In the genomic region with DNA sequence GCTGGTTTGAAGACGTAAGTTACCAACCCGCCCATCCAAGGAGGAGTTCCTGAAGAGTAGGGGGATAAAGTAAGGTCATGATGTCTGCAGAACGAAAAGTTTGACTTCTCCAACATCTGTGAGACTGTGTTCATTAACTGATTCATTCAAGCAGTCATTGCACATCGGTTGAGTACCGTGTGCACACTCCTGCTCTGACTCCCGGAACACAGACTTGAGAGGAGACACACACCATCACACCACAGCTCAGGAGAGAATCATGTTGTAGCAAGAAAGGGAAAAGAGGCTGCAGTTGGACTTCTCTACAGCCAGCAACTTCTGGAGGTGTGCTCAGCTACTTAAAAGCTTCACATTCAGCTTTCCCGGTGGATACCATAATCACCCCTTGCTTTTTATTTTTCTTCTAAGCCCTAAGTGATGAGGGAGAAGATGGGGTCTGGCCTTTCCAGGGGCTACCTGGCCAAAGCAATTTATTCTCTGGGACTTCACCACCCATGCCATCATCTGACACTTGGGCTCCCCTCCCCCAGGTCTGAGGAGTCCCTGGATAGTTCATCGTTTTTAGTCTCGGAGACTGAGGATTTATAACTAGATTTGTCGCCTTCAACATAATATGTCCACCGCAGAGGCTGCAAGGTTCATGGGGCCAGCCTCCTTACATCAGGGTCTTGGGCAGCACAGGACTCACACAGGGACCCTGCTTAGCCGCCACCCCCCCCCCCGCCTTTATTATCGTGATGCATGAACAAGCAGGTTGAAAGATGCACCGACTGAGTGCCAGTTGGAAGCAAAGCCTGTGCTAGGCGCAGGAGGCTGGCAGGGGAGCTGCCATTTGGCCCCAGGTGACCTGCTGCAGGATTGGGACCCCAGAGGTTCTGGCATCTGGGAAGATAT, we compare ENCODE assay signal across 9 mouse cellular contexts. TPM values are rescaled to one million over a fixed set of nuclear protein-coding genes. Genes with fewer than 3 reads are reported as not detected.
DNase-seq lines count a peak whose midpoint lies in the region; ATAC-seq and TF ChIP-seq lines count a peak whose summit lies in the region.
"Had no signal": no experiment of that assay in that cellular context is flagged by ENCODE, and none has a peak within 500 bp of the region (broad histone marks: within the 10 kb centered on the region; RNA-seq: fewer than 3 reads in every experiment).

No protein-coding gene starts in this region.

- H3K9ac ChIP-seq in heart, adult 2 months (ENCODE audit: low read depth, low read length): no peak overlapping the region
- H3K9ac ChIP-seq in intestine, embryonic 16.5 days (ENCODE audit: low read depth, low read length): peak overlapping the region; percentile 70

- peak overlapping the region; percentile 71 for H3K4me2 ChIP-seq in intestine, embryonic 16.5 days (ENCODE audit: low read depth, low read length)

- no peaks in the 10 kb centered on the region for H3K36me3 ChIP-seq in heart, adult 2 months (ENCODE audit: control insufficient read depth, insufficient read depth, low read length)
- no peaks in the 10 kb centered on the region for H3K36me3 ChIP-seq in intestine, embryonic 16.5 days (ENCODE audit: control insufficient read depth, insufficient read depth, low read length)

- no peak for DNase-seq in heart, adult 2 months
- DNase-seq in heart, postnatal 10 days: no peak
- DNase-seq in thymus, postnatal 14 days: peak; percentile 43
- DNase-seq in thymus, postnatal 4 days: no peak
- no peak for DNase-seq in urinary bladder, adult 2 months (ENCODE audit: low spot score)

- TF ChIP-seq CTCF in heart, adult 2 months (IDR thresholded peaks at IDR 0.05): no peak
- no peak for TF ChIP-seq CTCF in olfactory bulb, adult 2 months (IDR thresholded peaks at IDR 0.05; ENCODE audit: insufficient read depth, low read depth, low read length)

- peaks cover 5% of the 10 kb centered on the region; the same call in 1 of the 2 replicates for H3K4me1 ChIP-seq in heart, adult 2 months (ENCODE audit: control insufficient read depth, insufficient read depth, low read length)
- H3K4me1 ChIP-seq in intestine, embryonic 16.5 days (ENCODE audit: control insufficient read depth, insufficient read depth, low read length): peaks cover 32% of the 10 kb centered on the region
- H3K4me1 ChIP-seq in olfactory bulb, adult 2 months (ENCODE audit: control insufficient read depth, insufficient read depth, low read length): peaks cover 35% of the 10 kb centered on the region

- H3K9me3 ChIP-seq in intestine, embryonic 16.5 days (ENCODE audit: control insufficient read depth, low read length): no peaks in the 10 kb centered on the region

- intact Hi-C loops in heart, adult 2 months (cut with DNase I): loop anchor here (2.0 kb wide), 1 partner anchor 16 kb away; no protein-coding TSS in a partner anchor
- intact Hi-C loops in heart, postnatal 10 days (cut with DNase I): no loop called here

- ATAC-seq in intestine, embryonic 16.5 days: no peak
- ATAC-seq in inflammation-experienced regulatory T-cells, adult 6 months: no peak

- H3K79me2 ChIP-seq in heart, adult 2 months (replicated peaks; ENCODE audit: control insufficient read depth, insufficient read depth, low read length): no peaks in the 10 kb centered on the region

- no peaks in the 10 kb centered on the region for H3K27me3 ChIP-seq in heart, adult 2 months (ENCODE audit: control insufficient read depth, insufficient read depth, low read length)
- H3K27me3 ChIP-seq in intestine, embryonic 16.5 days (replicated peaks; ENCODE audit: control insufficient read depth, insufficient read depth, low read length): no peaks in the 10 kb centered on the region
- H3K27me3 ChIP-seq: Patski had no signal

- no peak for TF ChIP-seq EP300 in heart, adult 2 months (IDR thresholded peaks at IDR 0.05; ENCODE audit: insufficient read depth, low read depth, low read length)

- WGBS in heart, adult 2 months: 58% methylated on average over 16 of the region's 16 CpGs
- 55% methylated on average over 16 of the region's 16 CpGs for WGBS in intestine, embryonic 16.5 days
- 36% methylated on average over 16 of the region's 16 CpGs for WGBS in olfactory bulb, adult 2 months

- H3K4me3 ChIP-seq in heart, adult 2 months: peak overlapping the region; percentile 78
- H3K4me3 ChIP-seq in intestine, embryonic 16.5 days (ENCODE audit: low read length): peak overlapping the region; percentile 61
- H3K4me3 ChIP-seq in olfactory bulb, adult 2 months (ENCODE audit: insufficient read depth, low read depth, low read length): peak overlapping the region; percentile 74

- TF ChIP-seq POLR2A in heart, adult 2 months (IDR thresholded peaks at IDR 0.05; ENCODE audit: insufficient read depth, low read depth, low read length): no peak
- no peak for TF ChIP-seq POLR2A in olfactory bulb, adult 2 months (IDR thresholded peaks at IDR 0.05; ENCODE audit: insufficient read depth, low read depth, low read length)

- H3K27ac ChIP-seq in heart, adult 2 months: peak overlapping the region; percentile 91
- H3K27ac ChIP-seq in intestine, embryonic 16.5 days (ENCODE audit: low read length): peak overlapping the region; percentile 97
- peak overlapping the region; percentile 60; the same call in 1 of the 2 replicates for H3K27ac ChIP-seq in olfactory bulb, adult 2 months (ENCODE audit: insufficient read depth, low read depth, low read length)

RNA-seq across cellular contexts. Expression of gene Csnk1g2, which starts 1.6 kb away (rescaled TPM):
- total RNA-seq in heart, adult 2 months (2021): 100 to 1,000 TPM; 117 to 130 TPM
- polyA plus RNA-seq in heart, adult 2 months (2012; rRNA removed): 125 and 130 TPM in 2 replicates
- 100 to 1,000 TPM; 137 to 141 TPM for total RNA-seq in heart, postnatal 10 days (2021)
- 15.1 and 22.2 TPM in 2 replicates for polyA plus RNA-seq in intestine, embryonic 16.5 days (2015; fragmentation: Nextera tagmentation; extraction: Ambion mirVana)
- 431 TPM in 1 of 2 replicates, not detected in the other for polyA plus RNA-seq in olfactory bulb, adult 2 months (2012; ENCODE audit: insufficient read depth, insufficient read length, low replicate concordance, missing spikeins)
- 10 to 100 TPM; 11.7 to 16.3 (median 13.2) TPM for polyA plus RNA-seq in inflammation-experienced regulatory T-cells, adult 6 months (2017; shearing (Covaris generic))
- 153 and 158 TPM in 2 replicates for polyA plus RNA-seq in urinary bladder, adult 2 months (2012; rRNA removed)

RNA-seq across cellular contexts. Expression of gene Gm49322, which starts 15.2 kb away (rescaled TPM):
- total RNA-seq in heart, adult 2 months (2021): under 1 TPM; 0.34 to 0.39 TPM
- polyA plus RNA-seq in heart, adult 2 months (2012; rRNA removed): 0.62 and 2.0 TPM in 2 replicates
- total RNA-seq in heart, postnatal 10 days (2021): 1 to 10 TPM in 1 of 2 experiments, under 1 TPM in 1; 0.98 to 1.2 TPM
- polyA plus RNA-seq in intestine, embryonic 16.5 days (2015; fragmentation: Nextera tagmentation; extraction: Ambion mirVana): 3.3 and 4.0 TPM in 2 replicates
- polyA plus RNA-seq in olfactory bulb, adult 2 months (2012; ENCODE audit: insufficient read depth, insufficient read length, low replicate concordance, missing spikeins): not detected in 2 replicates
- polyA plus RNA-seq in inflammation-experienced regulatory T-cells, adult 6 months (2017; shearing (Covaris generic)): 1 to 10 TPM; 5.3 to 8.4 (median 8.3) TPM
- 1.3 and 1.6 TPM in 2 replicates for polyA plus RNA-seq in urinary bladder, adult 2 months (2012; rRNA removed)

RNA-seq across cellular contexts. Expression of gene Adat3, which starts 18.4 kb away (rescaled TPM):
- total RNA-seq in heart, adult 2 months (2021): 1 to 10 TPM in 1 of 2 experiments, under 1 TPM in 1; 0.60 to 1.1 TPM
- polyA plus RNA-seq in heart, adult 2 months (2012; rRNA removed): 1.0 and 2.5 TPM in 2 replicates
- total RNA-seq in heart, postnatal 10 days (2021): 1 to 10 TPM; 1.2 to 1.8 TPM
- polyA plus RNA-seq in intestine, embryonic 16.5 days (2015; fragmentation: Nextera tagmentation; extraction: Ambion mirVana): 8.4 and 9.4 TPM in 2 replicates
- not detected in 2 replicates for polyA plus RNA-seq in olfactory bulb, adult 2 months (2012; ENCODE audit: insufficient read depth, insufficient read length, low replicate concordance, missing spikeins)
- polyA plus RNA-seq in inflammation-experienced regulatory T-cells, adult 6 months (2017; shearing (Covaris generic)): 1 to 10 TPM; 2.6 to 4.2 (median 3.1) TPM
- 3.8 and 4.3 TPM in 2 replicates for polyA plus RNA-seq in urinary bladder, adult 2 months (2012; rRNA removed)

RNA-seq across cellular contexts. Expression of gene Scamp4, which starts 18.4 kb away (rescaled TPM):
- 10 to 100 TPM; 20.8 to 26.9 TPM for total RNA-seq in heart, adult 2 months (2021)
- 58.9 and 60.5 TPM in 2 replicates for polyA plus RNA-seq in heart, adult 2 months (2012; rRNA removed)
- total RNA-seq in heart, postnatal 10 days (2021): 10 to 100 TPM; 25.9 to 27.8 TPM
- 125 and 127 TPM in 2 replicates for polyA plus RNA-seq in intestine, embryonic 16.5 days (2015; fragmentation: Nextera tagmentation; extraction: Ambion mirVana)
- not detected in 2 replicates for polyA plus RNA-seq in olfactory bulb, adult 2 months (2012; ENCODE audit: insufficient read depth, insufficient read length, low replicate concordance, missing spikeins)
- polyA plus RNA-seq in inflammation-experienced regulatory T-cells, adult 6 months (2017; shearing (Covaris generic)): 100 to 1,000 TPM in 2 of 3 experiments, 10 to 100 TPM in 1; 96.2 to 110 (median 108) TPM
- 40.3 and 46.2 TPM in 2 replicates for polyA plus RNA-seq in urinary bladder, adult 2 months (2012; rRNA removed)

RNA-seq across cellular contexts. Expression of gene Abhd17a, which starts 30.9 kb away (rescaled TPM):
- total RNA-seq in heart, adult 2 months (2021): 10 to 100 TPM; 40.2 to 46.9 TPM
- 67.3 and 80.0 TPM in 2 replicates for polyA plus RNA-seq in heart, adult 2 months (2012; rRNA removed)
- 100 to 1,000 TPM in 1 of 2 experiments, 10 to 100 TPM in 1; 92.2 to 102 TPM for total RNA-seq in heart, postnatal 10 days (2021)
- 63.1 and 79.7 TPM in 2 replicates for polyA plus RNA-seq in intestine, embryonic 16.5 days (2015; fragmentation: Nextera tagmentation; extraction: Ambion mirVana)
- not detected in 2 replicates for polyA plus RNA-seq in olfactory bulb, adult 2 months (2012; ENCODE audit: insufficient read depth, insufficient read length, low replicate concordance, missing spikeins)
- polyA plus RNA-seq in inflammation-experienced regulatory T-cells, adult 6 months (2017; shearing (Covaris generic)): 10 to 100 TPM in 2 of 3 experiments, 1 to 10 TPM in 1; 8.6 to 12.0 (median 11.4) TPM
- polyA plus RNA-seq in urinary bladder, adult 2 months (2012; rRNA removed): 66.0 and 67.1 TPM in 2 replicates
